Mouse (Mus musculus) forebrain, embryonic 11.5 days (tissue): ENCODE data around the gene Olfr553. TPM values are rescaled to one million over a fixed set of nuclear protein-coding genes. Genes with fewer than 3 reads are reported as not detected.

ENCODE experiments used
- polyA plus RNA-seq: library from polyadenylated mRNA; unstranded; fragments of >200 nt; fragmentation: Nextera tagmentation; extraction: Ambion mirVana; gene quantifications from 2 replicates; pipeline ENCODE4 v1.2.1, GENCODE M21; 2014

Olfr553 gene
- polyA plus RNA-seq, 1 experiment from 2014 or later, result not detected

Other genes with a start within 250 kb of the Olfr553 start
- gene Rrm1, start 176.5 kb downstream of the Olfr553 start, polyA plus RNA-seq, result 274 and 290 TPM in 2 replicates
- gene Olfr543, start 136.5 kb downstream of the Olfr553 start, polyA plus RNA-seq, result 1.0 and 1.5 TPM in 2 replicates
- 0.11 and 0.40 TPM in 2 replicates for gene Olfr544, start 129.9 kb downstream of the Olfr553 start, polyA plus RNA-seq
- 0.09 and 0.12 TPM in 2 replicates for gene Olfr545, start 118.6 kb downstream of the Olfr553 start, polyA plus RNA-seq
- gene Olfr547, start 83.5 kb downstream of the Olfr553 start, polyA plus RNA-seq, result not detected in 2 replicates
- not detected in 2 replicates for gene Olfr548-ps1, start 77.3 kb downstream of the Olfr553 start, polyA plus RNA-seq
- not detected in 2 replicates for gene Olfr549, start 68.3 kb downstream of the Olfr553 start, polyA plus RNA-seq
- gene Trim21, start 52.7 kb downstream of the Olfr553 start, polyA plus RNA-seq, result 0.16 and 0.25 TPM in 2 replicates
- gene Olfr550, start 46.8 kb downstream of the Olfr553 start, polyA plus RNA-seq, result not detected in 2 replicates
- not detected in 2 replicates for gene Olfr551, start 26.3 kb downstream of the Olfr553 start, polyA plus RNA-seq
- gene Olfr552, start 20.4 kb downstream of the Olfr553 start, polyA plus RNA-seq, result not detected in 2 replicates
- not detected in 2 replicates for gene Olfr554, start 20.2 kb upstream of the Olfr553 start, polyA plus RNA-seq
- not detected in 2 replicates for gene Olfr555, start 40.6 kb upstream of the Olfr553 start, polyA plus RNA-seq
- gene Olfr556, start 46.7 kb upstream of the Olfr553 start, polyA plus RNA-seq, result not detected in 2 replicates
- gene Trim68, start 69.1 kb upstream of the Olfr553 start, polyA plus RNA-seq, result 11.0 and 12.0 TPM in 2 replicates
- not detected in 2 replicates for gene Olfr557, start 77.7 kb upstream of the Olfr553 start, polyA plus RNA-seq
- gene Olfr558, start 84.0 kb upstream of the Olfr553 start, polyA plus RNA-seq, result not detected in 2 replicates
- gene Olfr33, start 100.9 kb upstream of the Olfr553 start, polyA plus RNA-seq, result not detected in 2 replicates
- gene Olfr559, start 109.3 kb upstream of the Olfr553 start, polyA plus RNA-seq, result not detected in 2 replicates
- not detected in 2 replicates for gene Olfr560, start 141.1 kb upstream of the Olfr553 start, polyA plus RNA-seq
- not detected in 2 replicates for gene Olfr78, start 141.3 kb upstream of the Olfr553 start, polyA plus RNA-seq
- not detected in 2 replicates for gene Olfr561, start 153.0 kb upstream of the Olfr553 start, polyA plus RNA-seq
- gene Olfr564, start 185.3 kb upstream of the Olfr553 start, polyA plus RNA-seq, result not detected in 2 replicates
- gene Olfr566, start 240.5 kb upstream of the Olfr553 start, polyA plus RNA-seq, result not detected in 2 replicates